Mouse (Mus musculus) CH12.LX (cell line): Measurements from ENCODE around the gene Brf1. TPM values are rescaled to one million over a fixed set of nuclear protein-coding genes. Genes with fewer than 3 reads are reported as not detected.

Experiments used
- DNase-seq: peaks from one replicate; pipeline ENCODE4 v3.0.0-alpha.2; 2013; ENCODE audit errors: extremely low read depth
- H3K27ac ChIP-seq: 2 replicates; pipeline ENCODE4 v1.5.1; 2012; ENCODE audit warnings: low read depth, mild to moderate bottlenecking, control low read depth, moderate library complexity; ENCODE audit not compliant: insufficient read depth
- H3K27me3 ChIP-seq: replicated peaks from 2 replicates; pipeline ENCODE3; 2012; ENCODE audit warnings: inconsistent platforms
- H3K36me3 ChIP-seq, 2 experiments: replicated peaks in 1 of 2; 2 replicates each; pipeline versions ENCODE3 to v1.6.1; 2012; ENCODE audit warnings: inconsistent platforms in 1 of 2, low read length in 1 of 2, mild to moderate bottlenecking in 1 of 2, mixed read lengths in 1 of 2, moderate library complexity in 1 of 2; ENCODE audit not compliant: control insufficient read depth in 1 of 2, insufficient read depth in 1 of 2
- H3K4me1 ChIP-seq, 2 experiments: 2 replicates each; pipeline ENCODE4 v1.6.1; 2012; ENCODE audit warnings: inconsistent platforms in 1 of 2, moderate library complexity in 1 of 2; ENCODE audit not compliant: insufficient read depth in 2 of 2, control insufficient read depth in 1 of 2
- H3K4me2 ChIP-seq: 2 replicates; pipeline ENCODE4 v1.6.1; 2012; ENCODE audit warnings: low read depth, mild to moderate bottlenecking, control low read depth; ENCODE audit not compliant: poor library complexity, insufficient read depth, severe bottlenecking
- H3K4me3 ChIP-seq, 3 experiments: fragments of 150-350 bp in 1 of 3; sonication (generic) in 1 of 3; replicated peaks in 1 of 3; 2 replicates each; pipeline versions ENCODE3 to v1.5.1; 2011 to 2012; ENCODE audit warnings: low read depth in 2 of 3, low read length in 2 of 3, mild to moderate bottlenecking in 2 of 3, moderate library complexity in 2 of 3, control low read depth in 1 of 3, improper control_type of control experiment in 1 of 3, inconsistent platforms in 1 of 3, mixed read lengths in 1 of 3; ENCODE audit not compliant: poor library complexity in 1 of 3
- H3K79me2 ChIP-seq: replicated peaks from 2 replicates; pipeline ENCODE4 v1.6.1; 2012; ENCODE audit warnings: mild to moderate bottlenecking, moderate library complexity; ENCODE audit not compliant: control insufficient read depth, poor library complexity, insufficient read depth, severe bottlenecking; ENCODE audit errors: extremely low read depth
- H3K9ac ChIP-seq: 2 replicates; pipeline ENCODE4 v1.6.1; 2012; ENCODE audit warnings: low read depth, mild to moderate bottlenecking, control low read depth, moderate library complexity; ENCODE audit not compliant: insufficient read depth
- H3K9me3 ChIP-seq: replicated peaks from 2 replicates; pipeline ENCODE3; 2012; ENCODE audit warnings: low read length, inconsistent platforms, mixed read lengths
- CHD2 ChIP-seq: IDR thresholded peaks from 2 replicates; pipeline ENCODE4 v1.6.1; 2011; ENCODE audit warnings: low read length, improper control_type of control experiment
- E2F4 ChIP-seq: IDR thresholded peaks from 2 replicates; pipeline ENCODE4 v1.6.1; 2011; ENCODE audit warnings: low read depth, low read length, improper control_type of control experiment; ENCODE audit not compliant: insufficient replicate concordance
- ELF1 ChIP-seq: IDR thresholded peaks from 2 replicates; pipeline ENCODE4 v1.6.1; 2014; ENCODE audit warnings: low read depth, mild to moderate bottlenecking, inconsistent platforms, low read length, improper control_type of control experiment
- EP300 ChIP-seq: IDR thresholded peaks from 2 replicates; pipeline ENCODE4 v1.6.1; 2011; ENCODE audit warnings: low read length, improper control_type of control experiment
- ETS1 ChIP-seq: conservative IDR thresholded peaks from 2 replicates; pipeline ENCODE4 v1.6.1; 2012; ENCODE audit warnings: low read depth, mild to moderate bottlenecking, inconsistent platforms, low read length, improper control_type of control experiment, moderate library complexity
- HCFC1 ChIP-seq: IDR thresholded peaks from 2 replicates; pipeline ENCODE4 v1.6.1; 2012; ENCODE audit warnings: low read depth, mild to moderate bottlenecking, inconsistent platforms, low read length, improper control_type of control experiment
- JUN ChIP-seq: IDR thresholded peaks from 2 replicates; pipeline ENCODE4 v1.6.1; 2011; ENCODE audit warnings: low read depth, mild to moderate bottlenecking, low read length, improper control_type of control experiment, moderate library complexity; ENCODE audit not compliant: insufficient read depth
- MAFK ChIP-seq: IDR thresholded peaks from 2 replicates; pipeline ENCODE4 v1.6.1; 2011; ENCODE audit warnings: low read length, improper control_type of control experiment; ENCODE audit not compliant: insufficient replicate concordance
- MAX ChIP-seq: IDR thresholded peaks from 2 replicates; pipeline ENCODE4 v1.6.1; 2011; ENCODE audit warnings: low read length, improper control_type of control experiment
- MAZ ChIP-seq: IDR thresholded peaks from 2 replicates; pipeline ENCODE4 v1.6.1; 2012; ENCODE audit warnings: low read depth, mild to moderate bottlenecking, inconsistent platforms, low read length, improper control_type of control experiment, moderate library complexity
- MEF2A ChIP-seq: IDR thresholded peaks from 2 replicates; pipeline ENCODE4 v1.6.1; 2014; ENCODE audit warnings: low read depth, mild to moderate bottlenecking, inconsistent platforms, low read length, improper control_type of control experiment, borderline replicate concordance
- MYC ChIP-seq: IDR thresholded peaks from 2 replicates; pipeline ENCODE4 v1.6.1; 2011; ENCODE audit warnings: low read depth, mild to moderate bottlenecking, improper control_type of control experiment, low read length
- POLR2A ChIP-seq: IDR thresholded peaks from 2 replicates; pipeline ENCODE4 v1.6.1; 2011; ENCODE audit warnings: low read depth, mild to moderate bottlenecking, improper control_type of control experiment, low read length
- POLR2AphosphoS2 ChIP-seq: IDR thresholded peaks from 2 replicates; pipeline ENCODE4 v1.6.1; 2011; ENCODE audit warnings: low read depth, low read length, improper control_type of control experiment
- SMC3 ChIP-seq: IDR thresholded peaks from 2 replicates; pipeline ENCODE4 v1.6.1; 2011; ENCODE audit warnings: low read depth, low read length, improper control_type of control experiment
- TBP ChIP-seq: conservative IDR thresholded peaks from 2 replicates; pipeline ENCODE4 v1.6.1; 2011; ENCODE audit warnings: low read depth, low read length, improper control_type of control experiment
- TCF12 ChIP-seq: IDR thresholded peaks from 2 replicates; pipeline ENCODE4 v1.6.1; 2014; ENCODE audit warnings: low read depth, mild to moderate bottlenecking, inconsistent platforms, low read length, improper control_type of control experiment
- USF1 ChIP-seq: IDR thresholded peaks from 2 replicates; pipeline ENCODE4 v1.6.1; 2014; ENCODE audit warnings: low read depth, mild to moderate bottlenecking, inconsistent platforms, low read length, improper control_type of control experiment
- USF2 ChIP-seq: conservative IDR thresholded peaks from 2 replicates; pipeline ENCODE4 v1.6.1; 2011; ENCODE audit warnings: low read depth, low read length, improper control_type of control experiment
- ZC3H11A ChIP-seq: IDR thresholded peaks from 2 replicates; pipeline ENCODE4 v1.6.1; 2012; ENCODE audit warnings: low read depth, mild to moderate bottlenecking, inconsistent platforms, low read length, improper control_type of control experiment
- ZKSCAN1 ChIP-seq: IDR thresholded peaks from 2 replicates; pipeline ENCODE4 v1.6.1; 2012; ENCODE audit warnings: low read depth, inconsistent platforms, low read length, improper control_type of control experiment, borderline replicate concordance
- ZNF384 ChIP-seq: IDR thresholded peaks from 2 replicates; pipeline ENCODE4 v1.6.1; 2012; ENCODE audit warnings: low read depth, low read length, improper control_type of control experiment, inconsistent platforms
- dilution Hi-C: fragments of 300-500 bp; cut with MboI; formaldehyde crosslinking; loops from 2 replicates; pipeline ENCODE4 v1.14.3; 2020; ENCODE audit warnings: low sequenced_read_pairs; ENCODE audit not compliant: extremely low pct_unique_long_range_greater_than_20kb, extremely low pct_ligation_motif_present
- in situ Hi-C: fragments of 300-500 bp; cut with MboI; formaldehyde crosslinking; loops from 3 replicates; pipeline ENCODE4 v1.14.3; 2019; ENCODE audit warnings: low sequenced_read_pairs, low pct_ligation_motif_present, low pct_unique_long_range_greater_than_20kb, mixed read lengths
- polyA plus RNA-seq: library from polyadenylated mRNA; unstranded; fragments of >175 nt; gene quantifications from 2 replicates; pipeline ENCODE4 v1.2.1, GENCODE M21; 2012; ENCODE audit warnings: low read depth; ENCODE audit not compliant: insufficient read length
- total RNA-seq, 2 experiments: library from RNA; depleted of rRNA; stranded (reverse); fragments of 300-350 nt in 1 of 2; fragments of >200 nt in 1 of 2; gene quantifications; 2 replicates each; pipeline ENCODE4 v1.2.3; 2012 to 2014

The Brf1 gene
- total and polyA plus RNA-seq, 3 experiments: 15.9 to 31.2 (median 29.6) TPM

- H3K9ac ChIP-seq: no peak overlapping the region
- H3K27ac ChIP-seq: no peak overlapping the region
- DNase-seq: no peak
- no peaks in the 10 kb centered on the region for H3K9me3 ChIP-seq
- dilution Hi-C loops: no loop called here
- peaks cover 12 to 26% of the 10 kb centered on the region in 2 experiments for H3K4me1 ChIP-seq
- in situ Hi-C loops: no loop called here
- no peaks in the 10 kb centered on the region for H3K79me2 ChIP-seq
- TF ChIP-seq USF2: no peak
- TF ChIP-seq ZKSCAN1: no peak
- TF ChIP-seq ELF1: no peak
- no peak for TF ChIP-seq MEF2A
- no peak for TF ChIP-seq MAZ
- no peak for TF ChIP-seq TBP
- no peak for TF ChIP-seq HCFC1
- TF ChIP-seq, all 38 proteins: peak for 0
- no peak overlapping the region for H3K4me3 ChIP-seq
- no peaks in the 10 kb centered on the region for H3K27me3 ChIP-seq
- H3K36me3 ChIP-seq: peaks cover 0 to 6% of the 10 kb centered on the region in 2 experiments
- no peak overlapping the region for H3K4me2 ChIP-seq
Observed at GRCm38 (mm10) chr12:113035093-113035492, 34.6 kb upstream of the Brf1 start.

- dilution Hi-C loops: no loop called here
- no peak for TF ChIP-seq JUN
- TF ChIP-seq POLR2AphosphoS2: no peak
- TF ChIP-seq ZC3H11A: no peak
- no peak for TF ChIP-seq MAFK
- no peak for TF ChIP-seq ETS1
- TF ChIP-seq ZNF384: no peak
- no peak for TF ChIP-seq SMC3
- TF ChIP-seq MAX: no peak
- TF ChIP-seq ELF1: no peak
- TF ChIP-seq TBP: no peak
- no peak for TF ChIP-seq E2F4
- TF ChIP-seq USF1: no peak
- no peak for TF ChIP-seq POLR2A
- no peak for TF ChIP-seq MYC
- TF ChIP-seq MEF2A: no peak
- no peak for TF ChIP-seq EP300
- no peak for TF ChIP-seq CHD2
- no peak for TF ChIP-seq TCF12
- Histone ChIP-seq H3K9me3 (no peaks in the 10 kb centered on the region), H3K4me2 (no peak overlapping the region), H3K9ac (no peak overlapping the region), H3K27me3 (no peaks in the 10 kb centered on the region), H3K27ac (no peak overlapping the region), H3K4me3 (no peak overlapping the region), H3K36me3 (peaks cover 0 to 14% of the 10 kb centered on the region in 2 experiments), H3K79me2 (no peaks in the 10 kb centered on the region), H3K4me1 (peaks cover 12 to 42% of the 10 kb centered on the region in 2 experiments)
- DNase-seq: no peak
- in situ Hi-C loops: no loop called here
Observed at GRCm38 (mm10) chr12:113032296-113033250, 32.1 kb upstream of the Brf1 start.
